Mouse (Mus musculus) olfactory bulb, adult 2 months (tissue): ENCODE data around the gene Opcml.

Source experiments
- CTCF ChIP-seq: fragments of 200-500 bp; IDR thresholded peaks from 2 replicates; pipeline ENCODE4 v1.5.1; 2012; ENCODE audit warnings: low read depth, mild to moderate bottlenecking, low read length, moderate library complexity; ENCODE audit not compliant: insufficient read depth
- POLR2A ChIP-seq: fragments of 200-500 bp; IDR thresholded peaks from 2 replicates; pipeline ENCODE4 v1.6.1; 2012; ENCODE audit warnings: mild to moderate bottlenecking, low read depth, low read length, moderate library complexity; ENCODE audit not compliant: insufficient read depth

DNA sequence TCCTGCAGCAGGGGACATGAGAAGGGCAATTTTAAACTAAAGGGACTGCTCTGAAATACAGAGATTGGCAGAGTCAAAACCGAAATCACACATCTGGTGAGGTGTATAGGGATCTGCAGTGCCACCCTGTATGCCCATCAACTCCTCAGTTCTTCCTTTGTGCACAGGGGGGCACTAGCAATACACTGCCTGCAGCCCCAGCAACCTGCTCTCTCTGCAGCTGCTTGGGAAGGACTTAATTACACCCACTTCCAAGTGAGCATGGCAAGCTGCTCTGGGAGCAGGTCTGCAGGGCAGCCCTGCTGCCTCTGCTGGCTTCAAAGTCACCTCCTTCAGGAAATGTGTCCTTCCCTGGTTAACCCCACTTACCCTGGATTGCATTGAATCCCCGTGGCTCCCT lies 1147.4 kb downstream of the Opcml start:
- TF ChIP-seq POLR2A (no peak), CTCF (no peak)
